Comparison of ENCODE assay signal across 8 mouse cellular contexts in the genomic region with DNA sequence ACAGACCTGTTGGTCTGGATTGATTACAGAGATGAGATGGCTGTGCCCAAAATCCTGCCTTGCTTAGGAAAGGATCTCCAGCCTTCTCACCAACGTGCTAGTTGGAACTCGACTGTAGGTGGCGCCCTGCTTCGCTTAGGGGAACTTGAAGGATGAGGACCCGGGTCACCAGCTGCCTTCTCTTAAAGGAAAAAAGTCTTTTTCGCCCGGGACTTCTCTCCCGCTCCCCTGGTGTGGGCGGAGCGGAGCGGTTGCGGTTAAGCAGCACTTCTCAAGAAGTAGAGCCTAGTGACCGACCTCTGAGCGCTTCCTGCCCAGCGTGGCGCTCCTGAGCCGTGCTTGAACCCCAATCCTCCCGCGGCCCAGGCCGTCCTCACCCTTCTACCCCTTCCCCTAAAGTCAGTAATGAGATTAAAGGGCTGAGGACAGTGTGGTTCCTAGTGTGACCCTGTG. TPM values are rescaled to one million over a fixed set of nuclear protein-coding genes. Genes with fewer than 3 reads are reported as not detected.
DNase-seq lines count a peak whose midpoint lies in the region; ATAC-seq and TF ChIP-seq lines count a peak whose summit lies in the region.

No protein-coding gene starts in this region.

- H3K36me3 ChIP-seq in limb, embryonic 14.5 days (ENCODE audit: control insufficient read depth, insufficient read depth, low read length) = no peaks in the 10 kb centered on the region
- no peaks in the 10 kb centered on the region for H3K36me3 ChIP-seq in midbrain, embryonic 16.5 days (ENCODE audit: control insufficient read depth, insufficient read depth, low read length)

- TF ChIP-seq POLR2A in embryonic fibroblast, embryonic 13.5 days (IDR thresholded peaks at IDR 0.05; ENCODE audit: low read depth, low read length) = peak; percentile 48; the same call in 1 of the 2 replicates
- TF ChIP-seq POLR2A in limb, embryonic 14.5 days (IDR thresholded peaks at IDR 0.05; ENCODE audit: borderline replicate concordance, extremely low read depth, insufficient read depth, insufficient read length) = 0 out of 2 replicates have a peak, but pooled peaks have one; percentile 21

- peak; percentile 71 for ATAC-seq in limb, embryonic 14.5 days (ENCODE audit: low FRiP score, low read depth)
- ATAC-seq in midbrain, embryonic 16.5 days = peak; percentile 67

- 1% methylated on average over 20 of the region's 20 CpGs for WGBS in limb, embryonic 14.5 days
- 0% methylated on average over 20 of the region's 20 CpGs for WGBS in midbrain, embryonic 16.5 days

- peak overlapping the region; percentile 69; the same call in 1 of the 2 replicates for H3K27ac ChIP-seq in embryonic fibroblast, embryonic 13.5 days (ENCODE audit: insufficient read depth, low read length)
- H3K27ac ChIP-seq in limb, embryonic 14.5 days (replicated peaks; ENCODE audit: low read depth, low read length) = peak overlapping the region; percentile 65; the same call in 1 of the 2 replicates
- H3K27ac ChIP-seq in midbrain, embryonic 16.5 days (ENCODE audit: low read length) = peak overlapping the region; percentile 53; the same call in 1 of the 2 replicates

- H3K4me3 ChIP-seq in embryonic fibroblast, embryonic 13.5 days (ENCODE audit: insufficient read depth, low read length) = peak overlapping the region; percentile 33
- peak overlapping the region; percentile 41 for H3K4me3 ChIP-seq in limb, embryonic 14.5 days (replicated peaks; ENCODE audit: low read length)
- peak overlapping the region; percentile 37 for H3K4me3 ChIP-seq in midbrain, embryonic 16.5 days (ENCODE audit: low read depth, low read length)

- peak overlapping the region; percentile 64 for H3K9ac ChIP-seq in limb, embryonic 14.5 days (ENCODE audit: low read depth, low read length, severe bottlenecking)
- peak overlapping the region; percentile 59; the same call in 1 of the 2 replicates for H3K9ac ChIP-seq in midbrain, embryonic 16.5 days (ENCODE audit: low read depth, low read length)

- peak; percentile 75; the same call in 1 of the 2 replicates for TF ChIP-seq CTCF in embryonic fibroblast, embryonic 13.5 days (IDR thresholded peaks at IDR 0.05; ENCODE audit: borderline replicate concordance, insufficient read depth, low read length)

- H3K4me2 ChIP-seq in limb, embryonic 14.5 days (replicated peaks; ENCODE audit: low read depth, low read length, severe bottlenecking) = peak overlapping the region; percentile 85
- peak overlapping the region; percentile 78 for H3K4me2 ChIP-seq in midbrain, embryonic 16.5 days (ENCODE audit: low read length)

- DNase-seq in B cell, adult 2 months = peak; percentile 86 to 87
- peak; percentile 95 for DNase-seq in brain, adult 2 months (ENCODE audit: low read depth, low spot score)
- peak; percentile 93 for DNase-seq in heart, adult 8-10 months (ENCODE audit: low spot score)
- DNase-seq in kidney, adult 9 months = peak; percentile 95
- peak; percentile 95 for DNase-seq in limb, embryonic 14.5 days (ENCODE audit: low spot score)
- peak; percentile 86 to 95 for DNase-seq in spleen, postnatal 10 days (ENCODE audit: low spot score in 2 of 2)

- no peaks in the 10 kb centered on the region; the same call in 1 of the 2 replicates for H3K27me3 ChIP-seq in limb, embryonic 14.5 days (ENCODE audit: control insufficient read depth, insufficient read depth, low read length)
- H3K27me3 ChIP-seq in midbrain, embryonic 16.5 days (ENCODE audit: control insufficient read depth, insufficient read depth, low read depth, low read length) = peaks cover 45% of the 10 kb centered on the region

- H3K4me1 ChIP-seq in embryonic fibroblast, embryonic 13.5 days (ENCODE audit: control insufficient read depth, insufficient read depth, low read length) = no peaks in the 10 kb centered on the region
- peaks cover 32% of the 10 kb centered on the region for H3K4me1 ChIP-seq in limb, embryonic 14.5 days (ENCODE audit: control insufficient read depth, insufficient read depth, low read length)
- peaks cover 14% of the 10 kb centered on the region for H3K4me1 ChIP-seq in midbrain, embryonic 16.5 days (ENCODE audit: control insufficient read depth, insufficient read depth, low read length)

- H3K9me3 ChIP-seq in limb, embryonic 14.5 days (ENCODE audit: control insufficient read depth, low read length) = no peaks in the 10 kb centered on the region
- no peaks in the 10 kb centered on the region for H3K9me3 ChIP-seq in midbrain, embryonic 16.5 days (replicated peaks; ENCODE audit: control insufficient read depth, low read length, poor library complexity, severe bottlenecking)

RNA-seq across cellular contexts. Expression of gene Nfia, which starts 21.5 kb away (rescaled TPM):
- polyA plus RNA-seq in embryonic fibroblast, embryonic 13.5 days (2011; ENCODE audit: insufficient read length, low read depth, missing spikeins) = 22.0 and 53.0 TPM in 2 replicates
- total RNA-seq in heart, adult 8-10 months (2022) = 100 to 1,000 TPM; 109 to 137 (median 121) TPM
- 51.9 and 74.6 TPM in 2 replicates for polyA plus RNA-seq in limb, embryonic 14.5 days (2012; rRNA removed)
- 71.2 and 89.3 TPM in 2 replicates for polyA plus RNA-seq in limb, embryonic 14.5 days (2014; fragmentation: Nextera tagmentation; extraction: Ambion mirVana)
- 25.8 and 26.6 TPM in 2 replicates for polyA plus RNA-seq in midbrain, embryonic 16.5 days (2015; fragmentation: Nextera tagmentation; extraction: Ambion mirVana)

RNA-seq across cellular contexts. Expression of gene E130114P18Rik, which starts 26.8 kb away (rescaled TPM):
- 0.77 TPM in 1 of 2 replicates, not detected in the other for polyA plus RNA-seq in embryonic fibroblast, embryonic 13.5 days (2011; ENCODE audit: insufficient read length, low read depth, missing spikeins)
- total RNA-seq in heart, adult 8-10 months (2022) = under 1 TPM in 2 of 4 experiments, not detected in 2; 0.23 to 0.41 TPM
- polyA plus RNA-seq in limb, embryonic 14.5 days (2012; rRNA removed) = 2.1 and 2.2 TPM in 2 replicates
- polyA plus RNA-seq in limb, embryonic 14.5 days (2014; fragmentation: Nextera tagmentation; extraction: Ambion mirVana) = 4.6 and 4.9 TPM in 2 replicates
- polyA plus RNA-seq in midbrain, embryonic 16.5 days (2015; fragmentation: Nextera tagmentation; extraction: Ambion mirVana) = 11.6 and 12.1 TPM in 2 replicates

Comparison
In these comparisons a context has a peak if more than half of its experiments do, and no peak if none do; other contexts are left out.
1. Peak in every context shown above with its lines: DNase-seq, ATAC-seq, H3K4me3 ChIP-seq and H3K27ac ChIP-seq.